Mouse (Mus musculus) embryo, embryonic 9.5 days (tissue): ENCODE results near the gene Ythdf2.
A peak's percentile ranks its signal among the peaks of the same experiment; 100 is the strongest.

Experiments
- DNase-seq: peaks from one replicate; pipeline ENCODE4 v3.0.0-alpha.2; 2017; ENCODE audit errors: extremely low spot score

Gene Ythdf2

DNA sequence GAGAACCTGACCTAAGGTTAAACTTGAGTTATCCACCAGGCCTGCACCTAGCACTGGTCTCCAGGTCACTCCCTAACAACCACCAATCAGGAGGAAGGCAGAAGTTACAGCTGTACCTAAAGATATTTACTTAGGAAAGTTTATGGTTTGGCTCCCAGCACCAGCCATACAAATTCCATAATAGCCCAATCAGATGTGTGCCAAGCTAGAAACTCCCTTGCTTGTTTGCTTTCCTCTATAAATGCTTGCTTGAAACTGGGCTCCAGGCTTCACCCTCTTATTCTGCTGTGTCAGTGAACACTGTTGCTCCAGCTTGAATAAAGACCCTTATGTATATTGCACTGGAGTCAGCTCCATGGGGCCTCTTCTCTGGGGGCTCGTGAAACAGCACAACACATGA is 60.4 kb downstream of the Ythdf2 start:
- no peak for DNase-seq

DNA sequence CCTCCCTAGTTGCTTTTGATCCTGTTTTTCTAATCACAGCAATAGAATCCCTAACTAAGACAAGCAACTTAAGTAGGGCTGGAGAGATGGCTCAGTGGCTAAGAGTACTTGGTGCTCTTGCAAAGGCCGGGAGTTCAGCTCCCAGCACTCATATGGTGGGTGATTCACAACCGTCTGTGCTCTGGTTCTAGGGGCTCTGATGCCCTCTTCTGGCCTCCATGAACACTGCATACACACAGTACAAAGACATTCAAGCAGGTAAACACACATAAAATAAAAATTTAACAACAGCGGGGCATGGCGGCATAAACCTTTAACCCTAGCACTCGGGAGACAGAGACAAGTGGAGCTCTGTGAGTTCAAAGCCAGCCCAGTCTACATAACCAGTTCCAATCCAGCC is 65.9 kb downstream of the Ythdf2 start:
- no peak for DNase-seq

DNA sequence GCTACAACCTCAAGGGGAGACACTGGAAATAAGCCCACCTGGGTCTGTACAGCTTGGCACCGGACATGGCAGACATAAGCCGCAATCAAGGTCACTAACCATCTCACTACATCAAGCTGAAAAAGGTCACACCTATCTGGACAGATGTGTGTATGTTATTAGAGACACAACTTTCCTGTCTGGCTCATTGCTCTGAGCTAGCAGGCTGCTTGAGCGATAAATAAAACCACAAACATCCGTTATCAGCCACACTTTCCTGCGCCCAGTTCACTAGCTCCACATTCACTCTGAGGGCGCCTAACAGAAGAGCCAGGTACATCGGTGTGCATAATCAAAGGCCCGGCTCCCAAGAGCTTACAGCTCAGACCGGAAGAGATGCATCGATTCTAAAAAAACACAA is 67.0 kb downstream of the Ythdf2 start:
- no peak for DNase-seq

DNA sequence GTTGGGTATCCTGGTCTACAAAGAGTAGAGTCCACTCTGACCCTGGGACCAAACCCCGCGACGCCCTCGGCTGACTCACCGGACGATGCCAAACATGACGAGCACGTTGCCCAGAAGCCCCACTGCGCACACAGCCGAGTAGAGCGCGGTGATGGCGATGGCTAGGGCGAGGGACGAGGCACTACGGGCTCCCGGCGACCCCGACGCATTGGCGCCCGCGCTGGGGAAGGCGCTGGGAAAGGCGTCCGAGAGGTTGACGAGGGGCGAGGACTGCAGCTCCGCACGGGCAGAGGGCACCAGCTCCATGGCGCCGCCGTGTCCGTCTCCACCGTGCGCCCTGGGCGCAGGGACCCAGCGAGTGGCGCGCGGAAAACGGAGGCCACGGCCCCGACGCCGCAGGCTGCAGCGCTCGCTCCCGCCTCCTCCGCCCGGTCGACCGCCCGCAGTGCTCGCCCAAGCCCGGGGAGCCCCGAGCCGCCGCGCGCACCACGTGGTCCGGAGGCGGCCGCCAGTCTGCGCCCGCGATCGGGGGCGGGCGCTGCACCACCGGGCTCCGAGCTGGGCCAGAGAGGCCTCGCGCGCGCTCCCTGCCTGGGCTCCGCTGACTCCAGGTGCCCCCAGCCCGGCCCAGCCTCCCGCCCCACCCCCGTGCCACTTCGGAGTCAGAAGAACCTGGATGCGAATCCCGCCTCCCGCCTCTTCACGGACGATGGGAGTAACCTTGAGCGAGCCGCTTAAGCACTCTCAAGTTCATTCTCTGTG is 67.8 kb downstream of the Ythdf2 start, which contains the start of gene Oprd1:
Gene Oprd1, minus strand, starts transcription at position 407 of the 762 bp plus-strand sequence.
- DNase-seq: peak; percentile 52

DNA sequence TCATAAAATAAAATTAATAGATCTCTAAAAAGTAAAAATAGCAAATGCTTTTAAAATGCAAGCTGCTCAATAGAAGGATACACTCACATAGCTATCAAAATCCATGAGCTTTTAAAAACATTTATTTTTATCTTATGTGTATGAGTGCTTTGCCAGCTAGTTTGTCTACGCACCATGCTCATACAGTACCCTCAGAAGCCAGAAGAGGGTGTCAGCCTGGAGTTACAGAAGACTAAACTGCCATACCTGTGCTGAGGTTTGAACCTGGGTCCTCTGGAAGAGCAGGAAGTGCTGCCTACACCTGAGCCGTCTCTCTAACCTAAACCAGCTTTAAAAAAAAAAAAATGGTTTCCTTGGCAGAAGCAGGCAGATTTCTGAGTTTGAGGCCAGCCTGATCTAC is 73.5 kb downstream of the Ythdf2 start:
- DNase-seq: no peak

DNA sequence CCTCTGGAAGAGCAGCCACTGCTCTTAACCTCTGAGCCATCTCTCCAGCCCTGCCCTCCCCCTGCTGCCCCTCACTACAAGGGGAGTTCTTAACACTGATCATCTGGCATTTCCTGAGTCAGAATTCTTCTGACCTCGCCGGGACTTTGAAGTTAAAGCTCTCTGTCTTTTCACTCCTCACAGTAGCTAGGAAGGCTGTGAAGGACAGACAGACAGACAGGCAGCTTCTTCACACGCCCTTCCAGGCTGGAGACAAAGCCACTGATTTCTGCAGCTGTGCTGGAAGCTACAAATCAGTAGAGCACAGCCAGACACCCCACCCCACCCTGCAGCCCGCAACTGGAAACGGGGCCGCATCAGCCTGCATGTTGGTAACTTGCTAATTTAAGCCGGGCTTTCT is 75.1 kb downstream of the Ythdf2 start:
- DNase-seq: no peak
